Mouse (Mus musculus): ENCODE results near the gene Sec11a. TPM values are rescaled to one million over a fixed set of nuclear protein-coding genes. Genes with fewer than 3 reads are reported as not detected.

Gene Sec11a
- total RNA-seq, 2 experiments from 2014 or later, result 100 to 116 TPM

DNA sequence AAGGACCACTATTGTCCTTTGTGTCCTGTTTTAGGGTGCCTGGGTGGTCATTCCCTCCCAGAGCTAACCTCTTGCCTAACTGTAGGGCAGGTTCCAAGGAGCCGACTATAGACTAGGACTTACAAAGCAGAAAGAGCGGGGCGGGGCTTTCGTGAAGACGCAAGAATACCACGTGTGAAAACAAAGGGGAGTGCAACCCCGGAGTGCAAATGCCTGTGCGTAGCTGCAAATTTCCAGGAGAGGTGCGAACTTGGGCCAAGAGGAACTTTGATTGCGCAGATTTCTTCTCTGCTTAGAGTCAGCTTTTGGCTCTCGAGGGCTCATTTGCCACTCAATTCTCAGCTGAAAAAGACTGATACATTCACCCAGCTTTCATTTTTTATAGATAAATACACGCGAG lies 87.4 kb downstream of the Sec11a start:
- DNase-seq, result peak; percentile 73 to 80

- peak; percentile 87 to 88 for DNase-seq
Measured at GRCm38 (mm10) chr7:80857181-80857580, 90.4 kb downstream of the Sec11a start.

DNA sequence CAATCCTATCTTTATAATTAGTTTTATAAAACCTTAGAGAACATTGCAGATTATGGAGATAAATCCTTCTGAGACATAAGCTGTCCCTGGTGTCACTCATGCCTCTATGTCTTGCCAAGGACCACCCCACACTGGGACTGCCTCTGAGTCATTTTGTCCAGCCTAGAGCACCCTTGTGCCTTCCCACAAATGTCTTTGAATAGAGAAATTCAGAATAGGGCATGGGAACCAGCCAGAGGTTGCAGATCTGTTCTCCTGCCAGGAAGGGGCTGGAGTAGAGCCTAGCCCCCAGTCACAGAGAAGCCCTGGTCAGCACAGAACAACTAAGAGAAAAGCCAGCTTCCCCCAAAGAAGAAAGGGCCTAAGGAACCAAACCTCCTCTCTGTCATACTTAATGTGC lies 92.3 kb downstream of the Sec11a start:
- DNase-seq, result no peak

Other genes starting within 250 kb of the Sec11a start
- 100 to 1,000 TPM in 1 of 2 experiments, 10 to 100 TPM in 1; 95.5 to 114 TPM for gene Iqgap1, start 121.8 kb downstream of the Sec11a start, total RNA-seq (2021)
- 1 to 10 TPM; 4.7 to 6.2 TPM for gene Zscan2, start 86.9 kb downstream of the Sec11a start, total RNA-seq (2021)
- gene Wdr73, start 46.5 kb downstream of the Sec11a start, total RNA-seq (2021), result 10 to 100 TPM; 16.1 to 17.2 TPM
- 1 to 10 TPM; 2.6 to 3.3 TPM for gene Nmb, start 42.7 kb downstream of the Sec11a start, total RNA-seq (2021)
- 10 to 100 TPM; 21.9 to 34.3 TPM for gene Zfp592, start 45.9 kb upstream of the Sec11a start, total RNA-seq (2021)
- gene Alpk3, start 109.8 kb upstream of the Sec11a start, total RNA-seq (2021), result under 1 TPM; 0.23 to 0.26 TPM
- gene Slc28a1, start 167.0 kb upstream of the Sec11a start, total RNA-seq (2021), result under 1 TPM; 0.13 to 0.17 TPM

All from adrenal gland, postnatal 36 days (tissue).